Mouse (Mus musculus): ENCODE results near the gene Gm34653. TPM values are rescaled to one million over a fixed set of nuclear protein-coding genes. Genes with fewer than 3 reads are reported as not detected.
"Not testable (repeated sequence)": the region's sequence is repeated elsewhere in the genome, so short reads cannot be mapped to it uniquely, and the experiment has no call there.

Gm34653 gene
- not detected for total RNA-seq (2021)
- long read RNA-seq, experiment 1, partial matches to known transcripts, result 0 of 1 reads
- long read RNA-seq, experiment 1, other reads (novel, unspliced or antisense), result 1 of 1 reads
- long read RNA-seq, experiment 2, result 0 reads

DNA sequence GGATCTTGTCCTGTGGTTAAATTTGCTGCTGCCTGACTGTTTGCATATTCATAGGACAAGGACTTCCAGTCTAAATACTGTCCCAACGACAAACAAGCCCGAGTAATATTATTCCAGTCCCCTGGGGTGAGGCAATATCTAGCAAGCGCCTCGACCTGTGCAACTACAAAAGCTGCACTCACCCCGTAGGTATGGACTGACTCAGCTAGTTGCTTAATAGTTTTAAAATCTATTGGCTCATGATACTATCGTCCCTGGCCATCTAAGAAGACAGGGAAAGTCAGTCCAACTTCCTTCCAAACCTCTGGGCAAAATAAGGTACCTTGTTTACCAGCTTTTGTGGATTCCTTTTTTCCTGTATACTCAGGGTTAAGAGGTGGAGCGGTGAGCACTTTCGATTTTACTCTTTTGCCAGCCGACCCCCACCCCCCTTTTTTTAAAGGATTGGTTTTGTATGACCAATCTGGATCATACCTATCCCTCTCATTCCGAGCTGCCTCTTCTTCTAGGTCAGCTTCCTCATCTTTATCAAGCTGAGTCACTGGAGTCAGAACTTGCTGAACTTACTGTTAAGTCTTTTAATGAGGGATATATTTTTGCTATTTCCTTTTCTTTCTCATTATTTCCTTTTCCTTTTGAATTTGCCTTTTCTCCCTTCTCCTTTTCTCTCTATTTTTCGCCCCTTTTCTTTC is at the start of gene Gm34653:
Gene Gm34653 (plus strand): TSS at position 242 of the 692 bp plus-strand sequence.
- intact Hi-C loops (cut with DNase I); DNase-seq (ENCODE audit: low spot score in 2 of 2): not testable (repeated sequence)

DNA sequence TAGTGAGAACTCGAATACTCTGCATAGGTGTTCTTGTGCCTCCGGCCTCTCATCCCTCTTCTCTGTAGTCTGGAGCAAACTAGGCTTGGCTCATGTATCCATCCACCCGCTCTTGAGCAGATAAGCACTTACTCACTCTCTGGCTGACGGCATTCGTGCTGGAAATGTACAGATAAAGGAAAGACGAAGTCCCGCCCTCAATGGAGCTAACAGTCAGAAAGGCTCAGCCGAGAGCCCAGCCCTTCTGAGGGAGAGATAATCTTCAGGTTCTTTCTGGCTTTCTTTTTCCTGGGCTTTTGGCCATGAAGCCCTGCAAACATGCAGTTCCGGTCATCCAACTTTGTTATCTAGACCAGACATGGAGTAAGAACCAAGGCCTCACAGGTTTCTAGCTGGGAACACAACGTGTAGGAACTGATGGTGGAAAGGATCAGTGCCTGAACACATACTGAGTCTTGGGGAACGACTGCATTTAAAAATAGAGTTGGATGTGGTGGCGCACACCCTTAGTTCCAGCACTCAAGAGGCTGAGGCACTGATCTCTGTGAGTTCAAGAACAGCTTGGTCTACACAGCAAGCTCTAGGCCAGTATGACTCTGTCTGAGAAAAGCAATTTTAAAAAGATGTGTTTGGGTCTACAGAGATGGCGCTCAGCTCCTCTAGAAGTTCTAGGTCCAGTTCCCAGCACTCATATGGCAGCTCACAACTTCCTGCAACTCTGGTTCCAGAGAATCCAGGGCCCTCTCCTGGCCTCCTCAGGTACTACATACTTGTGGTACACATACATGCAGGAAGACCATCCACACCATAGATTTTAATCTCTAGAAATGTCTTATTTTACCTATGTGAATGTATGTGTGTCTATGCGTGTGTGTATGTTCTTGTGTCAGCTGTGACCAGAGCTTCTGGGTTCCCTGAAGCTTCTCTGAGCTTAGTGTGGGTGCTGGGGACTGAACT is 49.5 kb upstream of the Gm34653 start:
- intact Hi-C loops (cut with DNase I), result no loop called here
- no peak for DNase-seq (ENCODE audit: low spot score in 2 of 2)

DNA sequence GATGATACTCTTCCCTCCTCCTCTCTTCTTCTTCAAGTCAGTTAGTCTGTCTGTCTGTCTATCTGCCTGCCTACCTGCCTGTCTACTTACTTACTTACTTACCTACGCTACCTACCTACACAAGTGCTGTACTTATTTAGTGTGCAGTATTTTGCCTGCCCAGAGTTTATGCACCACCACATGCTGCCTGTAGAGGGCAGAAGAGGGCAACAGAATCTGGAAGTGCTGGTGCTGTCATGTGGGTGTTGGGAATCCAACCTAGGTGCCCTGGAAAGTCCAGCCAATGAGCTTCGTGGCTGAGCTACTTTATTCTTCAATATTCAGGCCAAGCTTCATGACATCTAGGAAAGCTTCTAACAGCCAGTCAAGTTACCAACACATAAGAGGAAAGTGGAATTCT is 48.7 kb upstream of the Gm34653 start:
- intact Hi-C loops (cut with DNase I), result no loop called here
- peak; percentile 34 to 36 for DNase-seq (ENCODE audit: low spot score in 2 of 2)

DNA sequence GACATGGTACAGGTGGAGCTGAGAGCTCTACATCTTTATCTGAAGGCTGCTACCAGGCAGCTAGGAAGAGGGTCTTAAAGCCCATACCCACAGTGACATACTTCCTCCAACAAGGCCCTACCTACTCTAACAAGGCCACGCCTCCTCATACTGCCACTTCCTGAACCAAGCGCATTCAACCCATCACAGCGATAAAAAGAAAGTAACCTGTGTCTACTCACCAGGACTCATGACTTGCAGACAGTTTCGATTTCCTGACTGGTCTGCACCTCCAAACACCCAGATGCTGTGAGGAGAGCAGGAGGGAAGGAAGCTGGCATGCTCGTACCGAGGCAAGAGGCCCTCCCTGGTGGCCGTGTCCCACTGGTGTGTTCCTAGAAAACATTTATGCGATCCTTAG is 42.5 kb upstream of the Gm34653 start:
- intact Hi-C loops (cut with DNase I), result loop anchor here (10.0 kb wide), 1 partner anchor 315 kb away; the partner anchor contains the start of genes AI182371 and Cntrl
- no peak for DNase-seq (ENCODE audit: low spot score in 2 of 2)

DNA sequence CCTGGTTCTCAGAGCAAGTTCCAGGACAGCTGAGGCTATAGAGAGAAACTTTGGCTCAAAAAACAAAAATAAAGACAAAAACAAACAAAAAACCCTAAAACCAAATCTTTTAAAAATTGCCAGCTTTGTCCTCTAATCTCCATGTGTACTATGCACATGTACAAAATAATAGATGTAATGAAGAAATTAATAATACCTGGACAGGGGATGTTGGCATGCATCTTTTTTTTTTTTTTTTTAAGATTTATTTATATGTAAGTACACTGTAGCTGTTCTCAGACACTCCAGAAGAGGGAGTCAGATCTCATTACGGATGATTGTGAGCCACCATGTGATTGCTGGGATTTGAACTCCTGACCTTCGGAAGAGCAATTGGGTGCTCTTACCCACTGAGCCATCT is 40.3 kb upstream of the Gm34653 start:
- DNase-seq (ENCODE audit: low spot score in 2 of 2), result not testable (repeated sequence)
- intact Hi-C loops (cut with DNase I), result loop anchor here (10.0 kb wide), 1 partner anchor 312 kb away; the partner anchor contains the start of genes AI182371 and Cntrl

DNA sequence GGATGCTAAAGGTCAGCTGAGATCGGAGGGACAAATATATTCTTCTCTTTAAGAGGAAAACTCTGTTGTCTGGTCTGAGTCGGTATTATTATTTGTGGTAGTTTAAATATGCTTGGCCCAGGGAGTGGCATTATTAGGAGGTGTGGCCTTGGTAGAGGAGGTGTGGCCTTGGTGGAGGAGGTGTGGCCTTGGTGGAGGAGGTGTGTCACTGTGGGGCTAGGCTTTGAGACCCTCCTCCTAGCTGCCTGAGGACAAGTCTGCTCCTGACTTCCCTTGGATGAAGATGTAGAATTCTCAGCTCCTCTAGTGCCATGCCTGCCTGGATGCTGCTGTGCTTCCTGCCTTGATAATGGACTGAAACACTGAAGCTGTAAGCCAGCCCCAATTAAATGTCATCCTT is 38.3 kb upstream of the Gm34653 start:
- intact Hi-C loops (cut with DNase I), result loop anchor here (10.0 kb wide), 1 partner anchor 310 kb away; the partner anchor contains the start of genes AI182371 and Cntrl

DNA sequence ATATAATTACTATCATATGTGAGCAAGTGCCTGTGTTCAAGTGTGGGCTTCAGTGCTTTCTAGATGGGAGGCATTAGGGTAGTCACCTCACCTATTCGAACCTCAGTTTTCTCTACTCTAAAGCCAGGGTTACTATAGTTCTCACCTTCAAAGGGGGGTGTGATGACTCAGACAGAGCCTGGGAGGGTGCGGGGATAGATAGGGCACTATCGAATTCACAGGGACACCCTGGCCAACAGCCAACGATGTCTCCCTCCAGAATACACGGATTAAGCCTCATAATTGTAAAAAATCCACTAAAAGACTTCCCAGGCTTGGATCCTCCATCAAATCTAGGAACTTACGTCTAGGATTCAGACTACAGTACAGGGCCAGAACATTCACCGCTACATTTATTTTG is 37.4 kb upstream of the Gm34653 start:
- no peak for DNase-seq (ENCODE audit: low spot score in 2 of 2)
- intact Hi-C loops (cut with DNase I), result loop anchor here (10.0 kb wide), 1 partner anchor 309 kb away; the partner anchor contains the start of genes AI182371 and Cntrl

More for the DNA sequence above, 38.3 kb upstream of the Gm34653 start:
- no peak for DNase-seq (ENCODE audit: low spot score in 2 of 2)

DNA sequence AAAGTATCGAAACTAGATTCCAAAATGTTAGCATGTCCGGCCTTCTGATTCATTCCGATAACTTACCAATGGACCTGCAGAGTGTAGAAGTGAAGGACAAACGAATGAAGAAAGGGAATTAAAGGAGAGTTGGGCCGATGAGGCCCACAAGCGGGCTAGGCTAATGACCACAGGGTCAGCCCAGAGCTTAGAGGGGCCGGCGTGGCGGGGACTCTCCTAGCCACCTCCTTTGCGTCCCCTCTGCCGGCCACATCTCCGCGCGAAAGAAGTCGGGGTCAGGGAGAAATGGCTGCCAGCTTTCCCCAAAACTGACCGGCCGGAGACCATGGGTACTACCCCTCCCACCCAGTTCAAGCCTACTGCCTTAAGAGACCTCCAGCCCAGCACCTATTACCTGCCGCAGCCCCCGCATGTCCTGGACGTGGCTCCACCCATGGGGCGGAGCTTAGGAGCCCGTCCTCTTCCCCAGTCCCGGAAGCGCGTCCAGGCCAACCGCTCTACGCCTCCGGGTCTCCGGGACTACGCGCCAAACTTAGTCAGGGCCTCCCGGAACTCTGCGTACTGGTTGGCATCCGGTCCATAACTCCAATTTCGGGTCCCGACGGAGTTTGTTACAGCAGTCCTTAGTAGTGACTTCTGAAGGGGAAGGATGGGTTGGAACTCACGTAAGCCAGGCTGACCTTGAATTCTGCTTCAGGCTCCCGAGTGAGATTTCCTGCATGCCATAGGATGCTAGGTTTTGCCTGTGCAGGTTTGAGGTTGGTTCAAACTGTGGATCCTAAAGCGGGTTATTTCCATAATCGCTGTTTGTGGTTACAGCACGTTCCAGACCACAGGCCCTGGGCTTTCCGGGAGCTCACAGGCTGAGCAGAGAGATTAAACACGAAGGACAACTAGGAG is 33.2 kb upstream of the Gm34653 start, which contains the start of gene Rabepk:
Gene Rabepk (minus strand): TSS at position 556 of the 900 bp plus-strand sequence.
- DNase-seq (ENCODE audit: low spot score in 2 of 2), result peak; percentile 55 to 67
- intact Hi-C loops (cut with DNase I), result loop anchor here (10.0 kb wide), 1 partner anchor 305 kb away; the partner anchor contains the start of genes AI182371 and Cntrl

DNA sequence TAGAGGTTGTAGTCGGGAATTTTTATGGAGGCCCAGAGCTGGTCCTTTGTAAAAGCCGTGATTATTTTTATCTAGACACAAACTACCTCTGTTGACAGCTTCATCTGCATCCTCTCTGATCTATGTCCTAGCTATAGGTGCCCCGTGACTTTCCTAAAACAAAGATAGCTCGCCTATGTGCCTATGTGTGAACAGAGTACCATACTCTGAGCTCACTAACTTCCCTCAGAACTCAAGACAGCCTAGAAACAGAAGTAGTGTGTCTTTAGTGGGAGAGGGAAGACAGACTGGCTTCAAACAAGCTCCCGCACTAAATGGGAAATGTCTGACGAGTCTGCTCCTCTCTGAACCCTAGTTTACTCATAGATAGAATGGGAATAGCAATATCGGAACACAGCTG is 32.4 kb upstream of the Gm34653 start:
- intact Hi-C loops (cut with DNase I), result no loop called here
- no peak for DNase-seq (ENCODE audit: low spot score in 2 of 2)

DNA sequence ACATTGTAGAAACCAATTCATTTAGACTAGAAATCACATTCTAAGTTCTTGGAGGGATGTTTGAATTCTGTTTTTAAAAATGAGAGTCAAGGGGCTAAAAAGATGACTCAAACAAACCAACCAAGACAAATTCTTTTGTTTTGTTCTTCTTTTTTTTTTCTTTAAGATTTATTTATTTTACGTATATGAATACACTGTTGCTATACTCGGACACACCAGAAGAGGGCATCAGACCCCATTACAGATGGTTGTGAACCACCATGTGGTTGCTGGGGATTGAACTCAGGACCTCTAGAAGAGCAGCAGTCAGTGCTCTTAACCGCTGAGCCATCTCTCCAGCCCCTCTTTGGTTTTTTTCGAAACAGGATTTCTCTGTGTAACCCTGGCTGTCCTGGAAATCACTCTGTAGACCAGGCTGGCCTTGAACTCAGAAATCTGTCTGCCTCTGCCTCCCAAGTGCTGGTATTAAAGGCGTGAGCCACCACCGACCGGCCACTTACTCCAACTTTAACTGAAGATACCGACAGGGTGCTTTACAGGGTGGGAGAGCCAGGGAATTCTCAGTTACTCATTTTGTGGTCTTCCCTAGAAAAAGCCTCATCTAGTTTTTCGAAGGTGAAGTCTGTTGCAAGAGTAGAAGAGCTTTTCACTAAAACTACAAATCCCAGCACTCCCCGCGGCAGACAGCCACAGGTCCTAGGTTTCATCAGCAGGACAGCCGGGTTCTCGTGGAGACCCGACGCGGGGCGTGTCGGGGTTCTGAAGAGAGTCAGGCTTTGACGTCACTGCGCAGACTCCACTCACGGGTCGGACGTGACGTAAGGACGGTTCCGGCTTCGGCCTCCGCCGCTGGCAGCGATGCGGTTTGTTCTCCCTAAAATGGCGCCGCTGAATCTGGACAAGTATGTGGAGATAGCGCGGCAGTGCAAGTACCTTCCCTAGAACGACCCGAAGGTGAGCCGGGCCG is 31.0 kb upstream of the Gm34653 start:
- intact Hi-C loops (cut with DNase I), result no loop called here
- DNase-seq (ENCODE audit: low spot score in 2 of 2), result peak; percentile 98 to 99

DNA sequence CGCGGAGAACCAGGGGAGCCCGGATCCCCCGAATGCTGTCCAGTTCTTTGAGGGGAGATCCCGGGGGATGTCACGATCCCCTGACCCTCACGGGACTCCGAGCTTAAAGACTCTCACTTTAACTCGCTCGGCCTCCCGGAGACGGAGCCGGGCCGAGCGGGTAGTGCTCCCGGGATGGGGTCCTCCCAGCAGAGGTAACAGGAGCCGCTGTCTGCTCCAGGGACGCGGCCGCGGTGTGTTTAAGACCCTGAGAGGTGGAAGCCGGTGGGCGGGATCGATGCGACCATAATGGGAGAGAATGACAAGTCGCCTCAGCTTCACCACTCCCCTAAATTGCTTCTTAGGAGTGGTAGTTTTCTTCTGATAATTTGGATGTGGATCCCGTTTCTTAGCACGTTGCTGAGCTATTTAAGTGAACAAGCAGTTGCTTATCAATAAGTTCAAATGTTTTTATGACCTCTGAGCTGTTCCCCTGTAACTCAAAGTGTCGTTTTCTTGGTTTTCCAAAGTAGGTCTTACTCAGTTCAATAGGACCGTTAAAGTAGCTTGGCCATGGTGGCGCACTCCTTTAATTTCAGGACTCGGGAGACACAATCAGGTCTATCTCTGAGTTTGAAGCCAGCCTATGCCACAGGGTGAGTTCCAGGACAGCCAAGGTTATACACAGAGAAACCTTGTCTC is 30.1 kb upstream of the Gm34653 start:
- intact Hi-C loops (cut with DNase I), result not testable (repeated sequence)
- peak in 1 of 2 experiments; percentile 25 for DNase-seq (ENCODE audit: low spot score in 2 of 2)

DNA sequence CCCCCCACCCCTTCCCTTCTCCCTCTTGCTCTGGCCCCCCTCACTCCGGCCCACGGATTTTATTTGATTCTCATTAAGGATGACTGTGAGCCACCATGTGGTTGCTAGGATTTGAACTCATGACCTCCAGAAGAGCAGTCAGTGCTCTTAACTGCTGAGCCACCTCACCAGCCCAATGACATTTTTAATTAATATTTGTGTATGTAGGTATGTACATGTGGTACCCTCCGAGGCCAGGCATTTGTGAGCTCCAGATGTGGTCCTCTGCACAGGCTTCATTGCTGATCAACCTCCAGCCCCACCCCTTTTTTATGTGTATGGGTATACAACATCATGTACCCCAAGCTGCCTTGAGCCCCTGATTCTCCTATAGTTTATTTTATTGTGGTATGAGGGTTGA is 29.1 kb upstream of the Gm34653 start:
- DNase-seq (ENCODE audit: low spot score in 2 of 2), result no peak
- intact Hi-C loops (cut with DNase I), result no loop called here

DNA sequence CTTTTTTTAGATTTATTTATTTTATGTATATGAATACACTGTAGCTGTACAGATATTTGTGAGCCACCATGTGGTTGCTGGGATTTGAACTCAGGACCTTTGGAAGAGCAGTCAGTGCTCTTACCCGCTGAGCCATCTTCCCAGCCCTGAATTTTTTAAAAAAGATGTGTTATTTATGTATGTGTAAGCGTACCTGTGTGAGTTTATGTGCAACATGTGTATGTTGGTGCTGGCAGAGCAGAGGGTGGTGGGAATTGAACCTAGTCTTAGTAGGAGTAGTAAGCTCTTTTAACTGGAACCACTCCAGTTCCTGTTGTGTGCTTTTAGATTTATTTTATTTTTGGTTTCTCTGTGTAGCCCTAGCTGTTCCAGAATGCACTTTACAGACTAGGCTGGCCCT is 28.6 kb upstream of the Gm34653 start:
- intact Hi-C loops (cut with DNase I), result no loop called here
- DNase-seq (ENCODE audit: low spot score in 2 of 2), result no peak

DNA sequence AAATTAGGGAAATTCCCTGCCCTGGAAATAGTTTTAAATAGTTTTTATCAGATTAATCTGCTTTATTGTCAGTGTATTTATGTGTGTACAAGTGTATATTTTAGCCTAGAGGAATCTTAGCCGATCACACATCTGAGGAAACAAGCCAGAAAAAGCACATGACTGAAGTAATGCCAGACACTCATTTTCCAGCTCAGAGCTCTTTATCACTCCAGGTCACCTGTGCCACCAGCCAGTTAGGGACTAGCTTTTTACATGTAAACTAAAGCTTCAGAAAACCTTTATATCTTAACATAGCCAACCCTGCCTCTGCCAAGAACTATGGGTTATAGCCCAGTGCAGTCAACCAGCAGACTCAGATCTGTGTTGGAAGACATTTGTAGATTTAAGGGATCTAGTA is 28.0 kb upstream of the Gm34653 start:
- no peak for DNase-seq (ENCODE audit: low spot score in 2 of 2)
- intact Hi-C loops (cut with DNase I), result no loop called here

DNA sequence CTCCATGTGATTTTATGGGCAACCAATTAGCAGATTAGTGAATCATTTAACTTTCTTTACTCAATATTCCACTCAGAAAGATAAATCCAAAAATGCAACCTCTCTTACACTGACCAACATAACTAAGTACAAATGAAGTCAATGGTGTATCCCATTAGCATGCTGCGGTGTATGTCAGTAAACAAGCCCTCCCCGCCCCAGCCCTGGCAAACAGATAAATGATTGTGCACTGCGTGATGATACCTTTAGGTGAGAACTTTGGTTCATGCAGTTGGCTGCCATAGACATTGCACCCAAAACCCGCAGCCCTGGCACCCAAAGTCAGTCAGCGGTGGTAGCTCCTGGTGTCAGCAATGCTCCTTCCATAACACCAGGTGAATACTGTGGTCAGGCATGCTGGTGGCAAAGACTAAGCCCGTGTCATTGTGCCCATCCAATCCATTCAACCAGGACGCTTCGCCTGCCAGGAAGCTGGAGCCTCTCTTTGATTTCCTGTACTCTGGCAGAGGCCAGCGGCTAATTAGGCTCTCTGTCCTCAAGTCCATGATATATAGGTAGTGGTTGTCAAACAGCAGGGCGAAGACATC is 27.4 kb upstream of the Gm34653 start:
- intact Hi-C loops (cut with DNase I), result no loop called here
- DNase-seq (ENCODE audit: low spot score in 2 of 2), result no peak

DNA sequence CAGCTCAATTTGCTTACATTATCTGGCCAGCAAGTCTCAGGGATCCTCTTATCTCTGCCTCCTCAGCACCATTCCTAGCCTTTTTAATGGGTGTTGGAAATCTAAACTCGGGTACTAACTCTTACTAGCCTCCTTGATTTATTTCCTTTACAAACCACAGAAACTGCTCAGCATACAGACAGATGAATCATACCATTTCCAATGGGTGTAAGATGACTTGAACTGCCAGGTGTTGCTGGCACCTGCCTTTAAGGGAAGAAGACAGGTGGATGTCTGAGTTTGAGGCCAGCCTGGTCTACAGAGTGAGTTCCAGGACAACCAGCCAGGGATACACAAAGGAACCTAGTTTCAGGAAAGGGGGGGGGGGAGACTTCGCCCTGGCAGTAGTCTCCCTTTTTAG is 24.8 kb upstream of the Gm34653 start:
- no peak for DNase-seq (ENCODE audit: low spot score in 2 of 2)
- intact Hi-C loops (cut with DNase I), result no loop called here

DNA sequence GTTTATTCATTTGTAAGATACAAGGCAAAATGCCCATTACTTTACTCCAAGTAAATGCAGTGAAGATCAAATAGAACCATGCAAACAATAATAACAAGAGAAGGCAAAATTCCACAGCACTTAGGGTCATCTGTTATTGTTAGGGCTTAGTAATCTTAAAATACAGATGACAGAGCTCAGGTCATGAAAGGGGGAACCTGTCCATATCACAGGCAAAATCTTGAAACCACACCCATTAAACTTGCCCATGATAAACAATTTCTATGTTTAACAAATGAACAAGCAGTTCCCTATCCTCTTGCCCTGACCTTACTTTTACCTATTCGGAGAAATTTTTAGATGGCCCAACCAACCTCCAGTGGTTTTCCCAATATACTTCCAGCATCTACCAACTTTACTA is 23.2 kb upstream of the Gm34653 start:
- no peak for DNase-seq (ENCODE audit: low spot score in 2 of 2)
- intact Hi-C loops (cut with DNase I), result no loop called here
